Mouse (Mus musculus): ENCODE results near the gene Ahsg.

DNA sequence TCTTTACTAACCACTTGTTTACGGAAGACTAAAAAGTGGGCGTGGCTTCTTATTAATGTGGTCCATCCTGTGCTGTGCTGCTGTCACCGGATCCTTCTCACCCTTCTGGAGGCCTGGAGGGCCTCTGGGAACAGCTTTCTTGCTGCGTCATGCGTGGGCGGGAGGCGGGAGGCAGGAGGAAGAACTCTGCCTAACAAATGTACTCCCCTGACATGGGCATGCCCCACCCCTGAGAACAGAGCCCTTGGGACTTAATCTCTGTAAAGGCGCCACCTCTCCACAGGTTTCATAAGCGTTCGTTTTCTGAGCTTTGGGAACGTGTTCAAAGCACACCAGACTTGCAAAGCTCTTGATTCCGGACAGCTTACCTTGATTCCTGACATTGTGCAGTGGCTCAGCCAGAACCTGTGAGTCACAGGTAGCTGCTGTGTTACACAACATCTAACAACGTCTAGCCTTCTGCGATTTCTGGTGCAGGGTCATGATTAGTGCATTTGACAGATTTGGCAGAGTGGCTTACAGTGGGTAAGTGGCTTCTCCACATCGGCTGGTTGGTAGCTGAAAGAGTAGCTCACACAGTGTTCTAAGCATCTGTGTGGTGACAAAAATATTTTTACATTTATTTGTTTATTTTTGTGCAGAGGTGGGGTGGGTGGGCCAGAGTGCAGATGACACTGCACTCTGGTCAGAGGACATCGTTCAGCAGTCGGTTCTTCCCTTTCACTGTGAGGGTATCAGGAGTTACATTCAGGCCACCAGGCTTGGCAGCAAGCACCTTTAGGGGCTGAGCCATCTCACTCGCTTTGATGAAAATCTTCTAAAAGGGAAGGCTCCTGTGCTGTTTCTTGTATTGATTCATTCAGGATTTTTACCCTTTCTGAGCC is 29.1 kb downstream of the Ahsg start:
- TF ChIP-seq MEF2A (IDR thresholded peaks at IDR 0.05; ENCODE audit: borderline replicate concordance, low read depth, low read length), result no peak
- TF ChIP-seq EP300 (IDR thresholded peaks at IDR 0.05; ENCODE audit: low read length), result no peak
- 0 out of 4 replicates have a peak, but pooled peaks of 1 of the 2 experiments have one; percentile 11 for TF ChIP-seq CTCF (conservative IDR thresholded peaks at IDR 0.05 in 1 of 2, IDR thresholded peaks at IDR 0.05 in 1 of 2; ENCODE audit: low read depth in 2 of 2, low read length in 2 of 2)
- no peak for TF ChIP-seq PAX5 (IDR thresholded peaks at IDR 0.05; ENCODE audit: low read length)
- no peak for TF ChIP-seq CHD2 (IDR thresholded peaks at IDR 0.05; ENCODE audit: low read length)
- no peak for TF ChIP-seq ZC3H11A (IDR thresholded peaks at IDR 0.05; ENCODE audit: low read depth, low read length)
- no peak for TF ChIP-seq TCF12 (IDR thresholded peaks at IDR 0.05; ENCODE audit: low read depth, low read length)
- peak; percentile 38; the same call in 1 of the 2 replicates for TF ChIP-seq NRF1 (IDR thresholded peaks at IDR 0.05; ENCODE audit: low read depth, low read length)
- TF ChIP-seq IRF4 (IDR thresholded peaks at IDR 0.05; ENCODE audit: low read depth, low read length), result no peak
- TF ChIP-seq ELF1 (IDR thresholded peaks at IDR 0.05; ENCODE audit: low read depth, low read length), result peak; percentile 58; the same call in 1 of the 2 replicates

Measured in CH12.LX (cell line).